In genomic region chr10:21153433-21153832, GRCm38 (mm10) we compare ENCODE assay signal across 22 mouse cellular contexts. TPM values are rescaled to one million over a fixed set of nuclear protein-coding genes. Genes with fewer than 3 reads are reported as not detected.
A peak's percentile ranks its signal among the peaks of the same experiment; 100 is the strongest.
DNase-seq lines count a peak whose midpoint lies in the region; ATAC-seq and TF ChIP-seq lines count a peak whose summit lies in the region.
"Had no signal": no experiment of that assay in that cellular context is flagged by ENCODE, and none has a peak within 500 bp of the region (broad histone marks: within the 10 kb centered on the region; RNA-seq: fewer than 3 reads in every experiment).

No protein-coding gene starts in this region.

- no peak for TF ChIP-seq EP300 in liver, postnatal 0 days (IDR thresholded peaks at IDR 0.05; ENCODE audit: low read depth)
- no peak for TF ChIP-seq EP300 in CH12.LX (IDR thresholded peaks at IDR 0.05; ENCODE audit: low read length)

- peak overlapping the region; percentile 22; the same call in 1 of the 2 replicates for H3K27ac ChIP-seq in liver, postnatal 0 days (ENCODE audit: low read depth)
- no peak overlapping the region for H3K27ac ChIP-seq in liver, embryonic 11.5 days (ENCODE audit: low read depth, low read length)
- peak overlapping the region; percentile 16; the same call in 1 of the 2 replicates for H3K27ac ChIP-seq in CH12.LX (ENCODE audit: insufficient read depth, low read depth)
- H3K27ac ChIP-seq: forebrain, embryonic 12.5 days; hindbrain, embryonic 13.5 days; midbrain, embryonic 13.5 days; neural tube, embryonic 13.5 days had no signal

- H3K4me1 ChIP-seq in liver, postnatal 0 days (ENCODE audit: insufficient read depth), result peaks cover 12% of the 10 kb centered on the region; the same call in 1 of the 2 replicates
- peaks cover 13% of the 10 kb centered on the region for H3K4me1 ChIP-seq in liver, embryonic 11.5 days (replicated peaks; ENCODE audit: control insufficient read depth, insufficient read depth, low read length)
- peaks cover 15 to 84% of the 10 kb centered on the region in 2 experiments for H3K4me1 ChIP-seq in CH12.LX (ENCODE audit: control insufficient read depth in 1 of 2, insufficient read depth in 2 of 2)

- dilution Hi-C loops in CH12.LX (cut with MboI; ENCODE audit: extremely low pct_ligation_motif_present, extremely low pct_unique_long_range_greater_than_20kb, low sequenced_read_pairs), result no loop called here

- in situ Hi-C loops in CH12.LX (cut with MboI; ENCODE audit: low pct_ligation_motif_present, low pct_unique_long_range_greater_than_20kb, low sequenced_read_pairs), result no loop called here

- H3K79me2 ChIP-seq in CH12.LX (replicated peaks; ENCODE audit: control insufficient read depth, extremely low read depth, insufficient read depth, poor library complexity, severe bottlenecking), result peaks cover 6% of the 10 kb centered on the region

- no peak overlapping the region for H3K9ac ChIP-seq in liver, postnatal 0 days (replicated peaks)
- H3K9ac ChIP-seq in liver, embryonic 11.5 days (ENCODE audit: low read depth, low read length), result no peak overlapping the region
- H3K9ac ChIP-seq in CH12.LX (ENCODE audit: insufficient read depth, low read depth), result no peak overlapping the region
- H3K9ac ChIP-seq: forebrain, embryonic 12.5 days; forebrain, postnatal 0 days; hindbrain, embryonic 13.5 days; lung, embryonic 14.5 days; midbrain, embryonic 13.5 days; neural tube, embryonic 13.5 days had no signal

- TF ChIP-seq POLR2A in CH12.LX (IDR thresholded peaks at IDR 0.05; ENCODE audit: low read depth, low read length), result no peak

- TF ChIP-seq CTCF in liver, postnatal 0 days (IDR thresholded peaks at IDR 0.05; ENCODE audit: low read depth), result no peak
- no peak for TF ChIP-seq CTCF in CH12.LX (conservative IDR thresholded peaks at IDR 0.05 in 1 of 2, IDR thresholded peaks at IDR 0.05 in 1 of 2; ENCODE audit: low read depth in 2 of 2, low read length in 2 of 2)

- H3K4me2 ChIP-seq in liver, postnatal 0 days (ENCODE audit: low read depth, low read length), result no peak overlapping the region
- no peak overlapping the region for H3K4me2 ChIP-seq in liver, embryonic 11.5 days
- no peak overlapping the region; the same call in 1 of the 2 replicates for H3K4me2 ChIP-seq in CH12.LX (ENCODE audit: insufficient read depth, low read depth, poor library complexity, severe bottlenecking)
- H3K4me2 ChIP-seq: forebrain, embryonic 12.5 days; hindbrain, embryonic 13.5 days; lung, embryonic 14.5 days; midbrain, embryonic 13.5 days; neural tube, embryonic 13.5 days had no signal

- peaks cover 3% of the 10 kb centered on the region; the same call in 1 of the 2 replicates for H3K27me3 ChIP-seq in liver, postnatal 0 days (ENCODE audit: insufficient read depth, low read length)
- 0 out of 2 replicates have a peak, but pooled peaks cover 3% of the 10 kb centered on the region for H3K27me3 ChIP-seq in liver, embryonic 11.5 days (replicated peaks; ENCODE audit: control insufficient read depth, insufficient read depth, low read length)
- H3K27me3 ChIP-seq in CH12.LX (replicated peaks), result no peaks in the 10 kb centered on the region

- H3K9me3 ChIP-seq in liver, postnatal 0 days (ENCODE audit: low read length), result no peaks in the 10 kb centered on the region
- no peaks in the 10 kb centered on the region for H3K9me3 ChIP-seq in liver, embryonic 11.5 days (ENCODE audit: control insufficient read depth, low read length)
- peaks cover 2% of the 10 kb centered on the region for H3K9me3 ChIP-seq in CH12.LX (replicated peaks; ENCODE audit: low read length)
- H3K9me3 ChIP-seq: forebrain, embryonic 12.5 days; hindbrain, embryonic 13.5 days; midbrain, embryonic 13.5 days; neural tube, embryonic 13.5 days had no signal

- no peak for TF ChIP-seq RAD21 in CH12.LX (IDR thresholded peaks at IDR 0.05; ENCODE audit: low read depth, low read length)

- peaks cover 2% of the 10 kb centered on the region; the same call in 1 of the 2 replicates for H3K36me3 ChIP-seq in liver, postnatal 0 days (replicated peaks; ENCODE audit: insufficient read depth, low read length)
- H3K36me3 ChIP-seq in liver, embryonic 11.5 days (ENCODE audit: control insufficient read depth, insufficient read depth, low read length), result peaks cover under 1% of the 10 kb centered on the region; the same call in 1 of the 2 replicates
- H3K36me3 ChIP-seq in CH12.LX (replicated peaks in 1 of 2; ENCODE audit: control insufficient read depth in 1 of 2, insufficient read depth in 1 of 2, low read length in 1 of 2), result peaks cover 35 to 63% of the 10 kb centered on the region in 2 experiments
- H3K36me3 ChIP-seq: hindbrain, embryonic 13.5 days; neural tube, embryonic 13.5 days had no signal

- ATAC-seq in liver, postnatal 0 days, result no peak
- no peak for ATAC-seq in liver, embryonic 11.5 days (replicated peaks; ENCODE audit: low FRiP score)
- peak; percentile 55 for ATAC-seq in common myeloid progenitor, adult 5-6 weeks (replicated peaks; ENCODE audit: low read depth, poor library complexity, severe bottlenecking)
- ATAC-seq in megakaryocyte progenitor cell, adult 5-6 weeks (replicated peaks; ENCODE audit: poor library complexity), result peak; percentile 33
- no peak for ATAC-seq in erythroblast, adult 5-6 weeks (replicated peaks; ENCODE audit: low FRiP score, poor library complexity, severe bottlenecking)
- ATAC-seq: forebrain, postnatal 0 days; intestine, postnatal 0 days; midbrain, embryonic 13.5 days had no signal

- no peak overlapping the region for H3K4me3 ChIP-seq in liver, postnatal 0 days (ENCODE audit: low read depth, low read length)
- no peak overlapping the region for H3K4me3 ChIP-seq in liver, embryonic 11.5 days (ENCODE audit: low read depth, low read length)
- no peak overlapping the region for H3K4me3 ChIP-seq in CH12.LX (replicated peaks in 1 of 3; ENCODE audit: low read depth in 2 of 3, low read length in 2 of 3, poor library complexity in 1 of 3)
- H3K4me3 ChIP-seq: forebrain, embryonic 12.5 days; hindbrain, embryonic 13.5 days; midbrain, embryonic 13.5 days; neural tube, embryonic 13.5 days had no signal

- DNase-seq in liver, postnatal 0 days, result no peak
- no peak for DNase-seq in liver, embryonic 11.5 days (ENCODE audit: low spot score)
- no peak for DNase-seq in CH12.LX (ENCODE audit: extremely low read depth)
- DNase-seq in urinary bladder, postnatal 10 days (ENCODE audit: low spot score), result no peak
- no peak for DNase-seq in cerebellum, postnatal 25 days
- DNase-seq: adrenal gland, postnatal 25 days; cerebellum, adult 8-10 months; forebrain, postnatal 0 days; gastrocnemius, postnatal 10 days; kidney, adult 9 months; kidney, postnatal 10 days; lung, embryonic 14.5 days; thymus, postnatal 36 days had no signal

- 46% methylated on average over 4 of the region's 4 CpGs for WGBS in liver, postnatal 0 days (ENCODE audit: insufficient replicate concordance)
- 54% methylated on average over 4 of the region's 4 CpGs for WGBS in liver, embryonic 11.5 days

TF ChIP-seq in CH12.LX, 34 proteins besides CTCF, POLR2A, EP300 and RAD21:
- TF ChIP-seq PAX5 (IDR thresholded peaks at IDR 0.05; ENCODE audit: low read length), result no peak
- no peak for TF ChIP-seq CHD1 (IDR thresholded peaks at IDR 0.05; ENCODE audit: low read depth, low read length)
- no peak for TF ChIP-seq MAFK (IDR thresholded peaks at IDR 0.05; ENCODE audit: insufficient replicate concordance, low read length)
- no peak for TF ChIP-seq TBP (conservative IDR thresholded peaks at IDR 0.05; ENCODE audit: low read depth, low read length)
- no peak for TF ChIP-seq POLR2AphosphoS2 (IDR thresholded peaks at IDR 0.05; ENCODE audit: low read depth, low read length)
- TF ChIP-seq NRF1 (IDR thresholded peaks at IDR 0.05; ENCODE audit: low read depth, low read length), result no peak
- TF ChIP-seq ZNF384 (IDR thresholded peaks at IDR 0.05; ENCODE audit: low read depth, low read length), result no peak
- TF ChIP-seq MYC (IDR thresholded peaks at IDR 0.05; ENCODE audit: low read depth, low read length), result no peak
- no peak for TF ChIP-seq NELFE (IDR thresholded peaks at IDR 0.05; ENCODE audit: low read depth, low read length)
- TF ChIP-seq IRF4 (IDR thresholded peaks at IDR 0.05; ENCODE audit: low read depth, low read length), result no peak
- no peak for TF ChIP-seq SMC3 (IDR thresholded peaks at IDR 0.05; ENCODE audit: low read depth, low read length)
- no peak for TF ChIP-seq BHLHE40 (IDR thresholded peaks at IDR 0.05; ENCODE audit: low read depth, low read length)
- TF ChIP-seq GABPA (IDR thresholded peaks at IDR 0.05; ENCODE audit: insufficient replicate concordance, low read depth, low read length), result no peak
- no peak for TF ChIP-seq JUN (IDR thresholded peaks at IDR 0.05; ENCODE audit: insufficient read depth, low read depth, low read length)
- no peak for TF ChIP-seq ZKSCAN1 (IDR thresholded peaks at IDR 0.05; ENCODE audit: borderline replicate concordance, low read depth, low read length)
- no peak for TF ChIP-seq SIN3A (IDR thresholded peaks at IDR 0.05; ENCODE audit: low read length)
- no peak for TF ChIP-seq HCFC1 (IDR thresholded peaks at IDR 0.05; ENCODE audit: low read depth, low read length)
- TF ChIP-seq ZC3H11A (IDR thresholded peaks at IDR 0.05; ENCODE audit: low read depth, low read length), result no peak
- no peak for TF ChIP-seq JUND (conservative IDR thresholded peaks at IDR 0.05; ENCODE audit: low read depth, low read length)
TF ChIP-seq in CH12.LX: peak in this region for 0.

RNA-seq across cellular contexts. Expression of gene Myb, which starts 7.4 kb away (rescaled TPM):
- polyA plus RNA-seq in liver, postnatal 0 days (2015; fragmentation: Nextera tagmentation; extraction: Ambion mirVana), result 10.0 and 11.1 TPM in 2 replicates
- 40.3 and 42.3 TPM in 2 replicates for polyA plus RNA-seq in liver, embryonic 11.5 days (2014; fragmentation: Nextera tagmentation; extraction: Ambion mirVana)
- 11.1 and 16.5 TPM in 2 replicates for total RNA-seq in CH12.LX (2012; rRNA removed)
- 19.1 and 21.1 TPM in 2 replicates for total RNA-seq in CH12.LX (2014; rRNA removed)
- polyA plus RNA-seq in CH12.LX (2012; ENCODE audit: insufficient read length, low read depth), result 18.5 and 24.0 TPM in 2 replicates
- total RNA-seq in common myeloid progenitor, adult 5-6 weeks (2017), result 415 and 490 TPM in 2 replicates
- 681 and 848 TPM in 2 replicates for total RNA-seq in megakaryocyte progenitor cell, adult 5-6 weeks (2015)
- 484 and 588 TPM in 2 replicates for total RNA-seq in megakaryocyte progenitor cell, adult 5-6 weeks (2017)
- 83.8 and 109 TPM in 2 replicates for total RNA-seq in erythroblast, adult 5-6 weeks (2015; ENCODE audit: low replicate concordance)
- total RNA-seq in erythroblast, adult 5-6 weeks (2017; ENCODE audit: low replicate concordance), result 51.7 and 65.7 TPM in 2 replicates
- total RNA-seq: adrenal gland, adult 18-20 months had no signal

Comparison
In these comparisons a context has a peak if more than half of its experiments do, and no peak if none do; other contexts are left out.
1. ATAC-seq: peak in common myeloid progenitor, adult 5-6 weeks (single experiment) and megakaryocyte progenitor cell, adult 5-6 weeks (single experiment); none in liver, postnatal 0 days (single experiment), liver, embryonic 11.5 days (single experiment) and erythroblast, adult 5-6 weeks (single experiment).